Mouse (Mus musculus): ENCODE results near the gene Prkg1. TPM values are rescaled to one million over a fixed set of nuclear protein-coding genes. Genes with fewer than 3 reads are reported as not detected.

Gene Prkg1
- total and polyA plus RNA-seq, 3 experiments: 1.0 to 29.0 (median 22.9) TPM

- H3K4me3 ChIP-seq (ENCODE audit: low read depth, low read length): no peak overlapping the region
- H3K9me3 ChIP-seq (replicated peaks): no peaks in the 10 kb centered on the region
- H3K4me1 ChIP-seq (ENCODE audit: insufficient read depth, low read depth, low read length): peaks cover 36% of the 10 kb centered on the region
- ATAC-seq (ENCODE audit: extremely low read depth, insufficient number of reproducible peaks, low FRiP score, poor library complexity, severe bottlenecking) (no peak), DNase-seq (ENCODE audit: low spot score) (no peak)
- no peaks in the 10 kb centered on the region for H3K36me3 ChIP-seq (replicated peaks)
- TF ChIP-seq POLR2AphosphoS5 (IDR thresholded peaks at IDR 0.05; ENCODE audit: insufficient replicate concordance, low read depth, low read length) (no peak), CTCF (IDR thresholded peaks at IDR 0.05; ENCODE audit: low read depth, low read length) (no peak), GATA1 (IDR thresholded peaks at IDR 0.05; ENCODE audit: borderline replicate concordance, low read length) (no peak), TAL1 (conservative IDR thresholded peaks at IDR 0.05; ENCODE audit: low read depth, low read length) (no peak), GATA2 (IDR thresholded peaks at IDR 0.05; ENCODE audit: borderline replicate concordance, low read depth, low read length) (no peak)
- no peaks in the 10 kb centered on the region for H3K27me3 ChIP-seq (ENCODE audit: insufficient read depth, low read length)
Observed at GRCm38 (mm10) chr19:31754642-31755287, 10.1 kb downstream of the Prkg1 start.

- DNase-seq (ENCODE audit: low spot score): no peak
- ATAC-seq (ENCODE audit: extremely low read depth, insufficient number of reproducible peaks, low FRiP score, poor library complexity, severe bottlenecking): no peak
Observed at GRCm38 (mm10) chr19:31750976-31751676, 13.7 kb downstream of the Prkg1 start.

GRCm38 (mm10) chr19:31746635-31747034 lies 18.2 kb downstream of the Prkg1 start:
- no peaks in the 10 kb centered on the region for H3K36me3 ChIP-seq (replicated peaks)
- no peak overlapping the region for H3K4me3 ChIP-seq (ENCODE audit: low read depth, low read length)
- TF ChIP-seq CTCF (IDR thresholded peaks at IDR 0.05; ENCODE audit: low read depth, low read length) (peak; percentile 27; the same call in 1 of the 2 replicates), TAL1 (conservative IDR thresholded peaks at IDR 0.05; ENCODE audit: low read depth, low read length) (no peak)
- peaks cover under 1% of the 10 kb centered on the region; the same call in 1 of the 2 replicates for H3K4me1 ChIP-seq (ENCODE audit: insufficient read depth, low read depth, low read length)
- ATAC-seq (ENCODE audit: extremely low read depth, insufficient number of reproducible peaks, low FRiP score, poor library complexity, severe bottlenecking) (no peak), DNase-seq (ENCODE audit: low spot score) (no peak)
- H3K27me3 ChIP-seq (ENCODE audit: insufficient read depth, low read length): 0 out of 2 replicates have a peak, but pooled peaks cover 4% of the 10 kb centered on the region
- H3K9me3 ChIP-seq (replicated peaks): no peaks in the 10 kb centered on the region

More at GRCm38 (mm10) chr19:31750976-31751676, 13.7 kb downstream of the Prkg1 start:
- H3K4me1 ChIP-seq (ENCODE audit: insufficient read depth, low read depth, low read length): peaks cover 22% of the 10 kb centered on the region
- no peaks in the 10 kb centered on the region for H3K36me3 ChIP-seq (replicated peaks)
- 0 out of 2 replicates have a peak, but pooled peaks cover 4% of the 10 kb centered on the region for H3K27me3 ChIP-seq (ENCODE audit: insufficient read depth, low read length)
- no peak overlapping the region for H3K4me3 ChIP-seq (ENCODE audit: low read depth, low read length)
- no peaks in the 10 kb centered on the region for H3K9me3 ChIP-seq (replicated peaks)
- no peak for TF ChIP-seq GATA1 (IDR thresholded peaks at IDR 0.05; ENCODE audit: borderline replicate concordance, low read length)
- TF ChIP-seq TAL1 (conservative IDR thresholded peaks at IDR 0.05; ENCODE audit: low read depth, low read length): no peak
- TF ChIP-seq GATA2 (IDR thresholded peaks at IDR 0.05; ENCODE audit: borderline replicate concordance, low read depth, low read length): no peak
- no peak for TF ChIP-seq POLR2AphosphoS5 (IDR thresholded peaks at IDR 0.05; ENCODE audit: insufficient replicate concordance, low read depth, low read length)
- TF ChIP-seq CTCF (IDR thresholded peaks at IDR 0.05; ENCODE audit: low read depth, low read length): no peak

- H3K9me3 ChIP-seq (replicated peaks): no peaks in the 10 kb centered on the region
- no peak for TF ChIP-seq GATA2 (IDR thresholded peaks at IDR 0.05; ENCODE audit: borderline replicate concordance, low read depth, low read length)
- no peak for TF ChIP-seq GATA1 (IDR thresholded peaks at IDR 0.05; ENCODE audit: borderline replicate concordance, low read length)
- TF ChIP-seq POLR2AphosphoS5 (IDR thresholded peaks at IDR 0.05; ENCODE audit: insufficient replicate concordance, low read depth, low read length): no peak
- TF ChIP-seq TAL1 (conservative IDR thresholded peaks at IDR 0.05; ENCODE audit: low read depth, low read length): no peak
- no peak for TF ChIP-seq CTCF (IDR thresholded peaks at IDR 0.05; ENCODE audit: low read depth, low read length)
- peaks cover 4% of the 10 kb centered on the region; the same call in 1 of the 2 replicates for H3K27me3 ChIP-seq (ENCODE audit: insufficient read depth, low read length)
- DNase-seq (ENCODE audit: low spot score) (no peak), ATAC-seq (ENCODE audit: extremely low read depth, insufficient number of reproducible peaks, low FRiP score, poor library complexity, severe bottlenecking) (no peak)
- peaks cover 11% of the 10 kb centered on the region for H3K4me1 ChIP-seq (ENCODE audit: insufficient read depth, low read depth, low read length)
- H3K36me3 ChIP-seq (replicated peaks): no peaks in the 10 kb centered on the region
- H3K4me3 ChIP-seq (ENCODE audit: low read depth, low read length): no peak overlapping the region
Observed at GRCm38 (mm10) chr19:31743241-31744045, 21.4 kb downstream of the Prkg1 start.

- no peak for TF ChIP-seq CTCF (IDR thresholded peaks at IDR 0.05; ENCODE audit: low read depth, low read length)
- no peak for TF ChIP-seq GATA1 (IDR thresholded peaks at IDR 0.05; ENCODE audit: borderline replicate concordance, low read length)
- TF ChIP-seq GATA2 (IDR thresholded peaks at IDR 0.05; ENCODE audit: borderline replicate concordance, low read depth, low read length): no peak
- TF ChIP-seq POLR2AphosphoS5 (IDR thresholded peaks at IDR 0.05; ENCODE audit: insufficient replicate concordance, low read depth, low read length): no peak
- TF ChIP-seq TAL1 (conservative IDR thresholded peaks at IDR 0.05; ENCODE audit: low read depth, low read length): no peak
- Histone ChIP-seq H3K4me1 (ENCODE audit: insufficient read depth, low read depth, low read length) (no peaks in the 10 kb centered on the region), H3K4me3 (ENCODE audit: low read depth, low read length) (no peak overlapping the region), H3K27me3 (ENCODE audit: insufficient read depth, low read length) (peaks cover 5% of the 10 kb centered on the region), H3K9me3 (replicated peaks) (no peaks in the 10 kb centered on the region), H3K36me3 (replicated peaks) (no peaks in the 10 kb centered on the region)
- DNase-seq (ENCODE audit: low spot score) (no peak), ATAC-seq (ENCODE audit: extremely low read depth, insufficient number of reproducible peaks, low FRiP score, poor library complexity, severe bottlenecking) (no peak)
Observed at GRCm38 (mm10) chr19:31714900-31715299, 49.9 kb downstream of the Prkg1 start.

- Histone ChIP-seq H3K36me3 (replicated peaks) (no peaks in the 10 kb centered on the region), H3K27me3 (ENCODE audit: insufficient read depth, low read length) (peaks cover 6% of the 10 kb centered on the region), H3K4me1 (ENCODE audit: insufficient read depth, low read depth, low read length) (no peaks in the 10 kb centered on the region), H3K4me3 (ENCODE audit: low read depth, low read length) (no peak overlapping the region), H3K9me3 (replicated peaks) (no peaks in the 10 kb centered on the region)
- DNase-seq (ENCODE audit: low spot score): no peak
- no peak for ATAC-seq (ENCODE audit: extremely low read depth, insufficient number of reproducible peaks, low FRiP score, poor library complexity, severe bottlenecking)
- TF ChIP-seq GATA1 (IDR thresholded peaks at IDR 0.05; ENCODE audit: borderline replicate concordance, low read length) (no peak), TAL1 (conservative IDR thresholded peaks at IDR 0.05; ENCODE audit: low read depth, low read length) (no peak), CTCF (IDR thresholded peaks at IDR 0.05; ENCODE audit: low read depth, low read length) (no peak), GATA2 (IDR thresholded peaks at IDR 0.05; ENCODE audit: borderline replicate concordance, low read depth, low read length) (no peak), POLR2AphosphoS5 (IDR thresholded peaks at IDR 0.05; ENCODE audit: insufficient replicate concordance, low read depth, low read length) (no peak)
Observed at GRCm38 (mm10) chr19:31714418-31714817, 50.4 kb downstream of the Prkg1 start.
